Mouse (Mus musculus) embryonic facial prominence, embryonic 11.5 days (tissue): ENCODE measurements around the gene Ndufaf1. TPM values are rescaled to one million over a fixed set of nuclear protein-coding genes. Genes with fewer than 3 reads are reported as not detected.
"Not testable (repeated sequence)": the region's sequence is repeated elsewhere in the genome, so short reads cannot be mapped to it uniquely, and the experiment has no call there.

ENCODE experiments used
- ATAC-seq: fragments of 200-750 bp; cut with Nextera tagmentation; replicated peaks from 2 replicates; pipeline ENCODE4 v1.8.0; 2017; ENCODE audit warnings: low read depth; ENCODE audit not compliant: insufficient number of reproducible peaks, low FRiP score, low TSS enrichment
- DNase-seq: peaks from one replicate; pipeline ENCODE4 v3.0.0-alpha.2; 2015; ENCODE audit warnings: low spot score
- H3K27ac ChIP-seq: fragments of 300-500 bp; sonication (generic); replicated peaks from 2 replicates; pipeline ENCODE4 v1.5.1; 2014; ENCODE audit warnings: mild to moderate bottlenecking, low read depth, low read length, control low read depth
- H3K27me3 ChIP-seq: fragments of 300-500 bp; sonication (generic); 2 replicates; pipeline ENCODE4 v1.6.1; 2014; ENCODE audit warnings: mild to moderate bottlenecking, low read length, moderate library complexity, mixed read lengths; ENCODE audit not compliant: control insufficient read depth, insufficient read depth
- H3K36me3 ChIP-seq: fragments of 300-500 bp; sonication (generic); replicated peaks from 2 replicates; pipeline ENCODE4 v1.6.1; 2014; ENCODE audit warnings: low read depth, mild to moderate bottlenecking, low read length, moderate library complexity, mixed read lengths; ENCODE audit not compliant: control insufficient read depth, insufficient read depth
- H3K4me1 ChIP-seq: fragments of 300-500 bp; sonication (generic); 2 replicates; pipeline ENCODE4 v1.6.1; 2014; ENCODE audit warnings: low read length, mixed read lengths; ENCODE audit not compliant: control insufficient read depth, insufficient read depth
- H3K4me2 ChIP-seq: fragments of 300-500 bp; sonication (generic); 2 replicates; pipeline ENCODE4 v1.6.1; 2014; ENCODE audit warnings: low read depth, mild to moderate bottlenecking, control low read depth, low read length, moderate library complexity
- H3K4me3 ChIP-seq: fragments of 300-500 bp; sonication (generic); 2 replicates; pipeline ENCODE4 v1.5.1; 2014; ENCODE audit warnings: low read depth, low read length, control low read depth
- H3K9ac ChIP-seq: fragments of 300-500 bp; sonication (generic); replicated peaks from 2 replicates; pipeline ENCODE4 v1.6.1; 2014; ENCODE audit warnings: mild to moderate bottlenecking, control low read depth, low read length
- H3K9me3 ChIP-seq: fragments of 300-500 bp; sonication (generic); replicated peaks from 2 replicates; pipeline ENCODE4 v1.6.1; 2016; ENCODE audit warnings: mild to moderate bottlenecking, low read length, inconsistent platforms, mixed read lengths; ENCODE audit not compliant: control insufficient read depth
- WGBS: fragments of 180-500 bp; shearing (Covaris S2); extraction: QIAGEN DNeasy Blood & Tissue Kit; methylation state at CpG from one replicate; pipeline ENCODE4 v1.1.7; 2014; 5-methylcytosine and 5-hydroxymethylcytosine counted together
- polyA plus RNA-seq: library from polyadenylated mRNA; unstranded; fragments of >200 nt; fragmentation: Nextera tagmentation; extraction: Ambion mirVana; gene quantifications from 2 replicates; pipeline ENCODE4 v1.2.1, GENCODE M21; 2014

The Ndufaf1 gene
- polyA plus RNA-seq, 1 experiment from 2014 or later: 55.3 TPM

DNA sequence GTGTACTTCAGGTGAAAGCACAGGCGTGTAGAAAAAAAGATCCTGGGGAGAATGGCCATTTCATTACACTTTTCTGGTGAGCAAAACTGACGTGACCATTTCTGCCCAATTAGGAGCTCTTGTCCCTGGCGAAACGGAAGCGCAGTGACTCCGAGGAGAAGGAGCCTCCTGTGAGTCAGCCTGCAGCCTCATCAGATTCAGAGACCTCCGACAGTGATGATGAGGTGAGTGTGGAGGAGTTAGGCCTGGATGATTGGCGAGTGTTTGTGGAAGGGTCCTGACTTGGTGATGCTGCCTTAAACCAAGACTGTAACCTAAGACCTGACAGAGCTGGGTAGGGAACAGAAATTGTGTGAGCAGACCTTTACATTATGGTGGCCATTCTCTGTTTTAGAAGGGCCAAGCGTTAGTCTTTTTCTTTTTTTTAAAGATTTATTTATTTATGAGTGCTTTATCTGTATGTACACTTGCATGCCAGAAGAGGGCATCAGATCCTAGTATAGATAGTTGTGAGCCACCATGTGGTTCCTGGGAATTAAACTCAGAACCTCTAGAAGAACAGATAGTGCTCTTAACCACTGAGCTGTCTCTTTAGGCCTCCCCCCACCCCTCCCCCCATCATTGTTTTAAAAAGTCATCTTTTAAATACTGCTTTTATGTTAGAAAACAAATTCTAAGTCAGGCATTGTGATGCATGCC, 29.5 kb upstream of the Ndufaf1 start:
- no peaks in the 10 kb centered on the region for H3K9me3 ChIP-seq
- 82% methylated on average over 9 of the region's 9 CpGs for WGBS
- H3K27ac ChIP-seq: no peak overlapping the region
- H3K4me1 ChIP-seq: no peaks in the 10 kb centered on the region
- H3K9ac ChIP-seq: no peak overlapping the region
- H3K27me3 ChIP-seq: no peaks in the 10 kb centered on the region
- no peak for ATAC-seq
- no peaks in the 10 kb centered on the region for H3K36me3 ChIP-seq
- H3K4me2 ChIP-seq: no peak overlapping the region
- DNase-seq: no peak
- H3K4me3 ChIP-seq: no peak overlapping the region

DNA sequence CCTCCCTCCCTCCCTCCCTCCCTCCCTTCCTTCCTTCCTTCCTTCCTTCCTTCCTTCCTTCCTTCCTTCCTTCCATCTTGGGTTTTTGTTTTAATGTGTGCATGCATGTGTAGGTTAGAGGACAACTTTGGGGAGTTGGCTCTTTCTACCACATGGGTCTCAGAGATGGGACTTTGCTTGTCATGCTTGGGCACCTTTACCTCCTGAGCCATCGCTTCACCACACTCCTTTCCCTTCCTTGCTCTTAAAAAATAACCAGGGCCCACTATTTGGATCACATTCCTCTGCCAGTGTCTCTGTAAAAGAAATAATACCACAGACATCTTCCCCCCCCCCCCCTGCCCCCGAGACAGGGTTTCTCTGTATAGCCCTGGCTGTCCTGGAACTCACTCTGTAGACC, 21.1 kb upstream of the Ndufaf1 start:
- Histone ChIP-seq H3K4me1 (no peaks in the 10 kb centered on the region), H3K4me2 (no peak overlapping the region), H3K36me3 (no peaks in the 10 kb centered on the region; the same call in 1 of the 2 replicates), H3K4me3 (no peak overlapping the region), H3K9ac (no peak overlapping the region), H3K9me3 (no peaks in the 10 kb centered on the region), H3K27ac (no peak overlapping the region), H3K27me3 (no peaks in the 10 kb centered on the region)
- ATAC-seq (no peak), DNase-seq (no peak)
- 91% methylated on average over 2 of the region's 2 CpGs for WGBS

GRCm38 (mm10) chr2:119675831-119676230, 13.2 kb upstream of the Ndufaf1 start:
- no peaks in the 10 kb centered on the region for H3K4me1 ChIP-seq
- H3K27me3 ChIP-seq: no peaks in the 10 kb centered on the region
- H3K9me3 ChIP-seq: no peaks in the 10 kb centered on the region
- H3K36me3 ChIP-seq: no peaks in the 10 kb centered on the region
- peak overlapping the region; percentile 70 for H3K4me2 ChIP-seq
- WGBS: 5% methylated on average over 5 of the region's 5 CpGs
- ATAC-seq (no peak), DNase-seq (no peak)
- H3K4me3 ChIP-seq: peak overlapping the region; percentile 99
- no peak overlapping the region for H3K27ac ChIP-seq
- H3K9ac ChIP-seq: peak overlapping the region; percentile 97

GRCm38 (mm10) chr2:119675215-119675784, 12.7 kb upstream of the Ndufaf1 start:
- no peaks in the 10 kb centered on the region for H3K4me1 ChIP-seq
- peak overlapping the region; percentile 99 for H3K4me3 ChIP-seq
- peak overlapping the region; percentile 70 for H3K4me2 ChIP-seq
- peak overlapping the region; percentile 97 for H3K9ac ChIP-seq
- H3K27me3 ChIP-seq: no peaks in the 10 kb centered on the region
- 0% methylated on average over 33 of the region's 39 CpGs for WGBS
- H3K27ac ChIP-seq: no peak overlapping the region; the same call in 1 of the 2 replicates
- no peaks in the 10 kb centered on the region for H3K36me3 ChIP-seq
- DNase-seq (peak; percentile 41), ATAC-seq (peak; percentile 91)
- no peaks in the 10 kb centered on the region for H3K9me3 ChIP-seq

DNA sequence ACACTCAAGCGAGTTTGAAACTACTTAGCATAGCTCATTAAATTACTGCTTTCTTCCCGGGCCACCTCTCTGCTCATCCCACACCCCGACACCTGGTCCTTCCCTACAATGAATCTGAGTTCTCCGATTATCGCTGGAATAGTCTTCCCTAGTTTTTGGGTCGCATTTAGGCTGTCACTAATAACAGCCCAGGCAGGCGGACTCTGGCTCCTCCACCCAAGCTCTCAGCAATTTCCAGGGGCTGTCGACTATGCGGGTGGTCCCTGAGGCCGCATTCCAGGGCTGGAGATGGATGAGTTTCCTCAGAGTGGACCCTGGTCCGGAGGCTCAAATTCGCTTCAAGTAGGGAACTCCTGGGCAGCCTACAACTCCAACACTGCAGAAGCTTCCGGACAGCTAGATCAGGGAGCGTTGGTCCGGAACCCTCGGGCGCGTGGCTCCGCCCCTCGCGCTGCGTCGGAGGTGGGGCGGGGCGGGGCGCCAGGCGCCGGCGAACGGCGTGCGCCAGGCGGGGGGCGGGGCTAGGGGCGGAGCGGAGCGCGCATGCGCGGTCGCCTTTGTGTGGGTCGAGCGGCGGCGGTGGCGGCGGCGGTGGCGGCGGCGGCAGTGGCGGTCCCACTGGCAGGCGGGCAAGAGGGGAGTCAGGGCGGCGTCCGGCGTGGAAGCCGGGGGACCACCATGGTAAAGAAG, 12.0 kb upstream of the Ndufaf1 start, which contains the start of gene Rtf1:
TSS of gene Rtf1 (plus strand) at position 544 of the 690 bp plus-strand sequence.
- under 1% methylated on average over 39 of the region's 58 CpGs for WGBS
- Histone ChIP-seq H3K36me3 (no peaks in the 10 kb centered on the region), H3K4me3 (peak within 1 kb of the TSS; percentile 99), H3K9ac (peak within 1 kb of the TSS; percentile 97), H3K4me2 (peak within 1 kb of the TSS; percentile 70), H3K9me3 (no peaks in the 10 kb centered on the region), H3K27ac (peak within 1 kb of the TSS; percentile 43), H3K27me3 (no peaks in the 10 kb centered on the region), H3K4me1 (no peaks in the 10 kb centered on the region)
- DNase-seq (peak; percentile 94), ATAC-seq (peak; percentile 92)

- Histone ChIP-seq H3K4me1 (no peaks in the 10 kb centered on the region), H3K36me3 (no peaks in the 10 kb centered on the region), H3K9ac (no peak overlapping the region), H3K9me3 (no peaks in the 10 kb centered on the region), H3K4me2 (no peak overlapping the region), H3K27ac (no peak overlapping the region), H3K4me3 (no peak overlapping the region), H3K27me3 (no peaks in the 10 kb centered on the region)
- DNase-seq (peak; percentile 68), ATAC-seq (no peak)
- WGBS: 19% methylated on average over 7 of the region's 7 CpGs
Observed at GRCm38 (mm10) chr2:119669010-119669409, 6.4 kb upstream of the Ndufaf1 start.

- not testable (repeated sequence) for DNase-seq, ATAC-seq, H3K27ac ChIP-seq, H3K9ac ChIP-seq, H3K9me3 ChIP-seq, H3K36me3 ChIP-seq, H3K27me3 ChIP-seq, H3K4me3 ChIP-seq, H3K4me1 ChIP-seq, H3K4me2 ChIP-seq
- 71% methylated on average over 18 of the region's 23 CpGs for WGBS
Observed at GRCm38 (mm10) chr2:119665744-119666143, 3.1 kb upstream of the Ndufaf1 start.

GRCm38 (mm10) chr2:119644254-119644653, 18.4 kb downstream of the Ndufaf1 start:
- no peak overlapping the region for H3K27ac ChIP-seq

More at GRCm38 (mm10) chr2:119644254-119644653, 18.4 kb downstream of the Ndufaf1 start:
- WGBS: 92% methylated on average over 5 of the region's 5 CpGs
- Histone ChIP-seq H3K9ac (no peak overlapping the region), H3K4me1 (no peaks in the 10 kb centered on the region), H3K9me3 (no peaks in the 10 kb centered on the region), H3K4me2 (no peak overlapping the region), H3K4me3 (no peak overlapping the region), H3K27me3 (no peaks in the 10 kb centered on the region), H3K36me3 (peaks cover 20% of the 10 kb centered on the region)
- ATAC-seq (no peak), DNase-seq (no peak)
